8 mouse cellular contexts compared by ENCODE assay signal in genomic region chr4:106839964-106840611, GRCm38 (mm10). TPM values are rescaled to one million over a fixed set of nuclear protein-coding genes. Genes with fewer than 3 reads are reported as not detected.
DNase-seq lines count a peak whose midpoint lies in the region; ATAC-seq and TF ChIP-seq lines count a peak whose summit lies in the region.

No protein-coding gene starts in this region.

- peak overlapping the region; percentile 70 for H3K4me3 ChIP-seq in bone marrow, adult 2 months (replicated peaks; ENCODE audit: control insufficient read depth, low read depth, low read length)
- H3K4me3 ChIP-seq in embryonic facial prominence, embryonic 15.5 days (replicated peaks): peak overlapping the region; percentile 56
- H3K4me3 ChIP-seq in heart, embryonic 12.5 days: peak overlapping the region; percentile 58
- peak overlapping the region; percentile 75 for H3K4me3 ChIP-seq in liver, embryonic 12.5 days
- H3K4me3 ChIP-seq in stomach, embryonic 15.5 days (replicated peaks): peak overlapping the region; percentile 58

- WGBS in bone marrow, adult 2 months: 1% methylated on average over 45 of the region's 51 CpGs
- 2% methylated on average over 40 of the region's 51 CpGs for WGBS in embryonic facial prominence, embryonic 15.5 days
- under 1% methylated on average over 26 of the region's 51 CpGs for WGBS in heart, embryonic 12.5 days
- WGBS in liver, embryonic 12.5 days (ENCODE audit: insufficient replicate concordance): 2% methylated on average over 39 of the region's 51 CpGs
- WGBS in stomach, embryonic 15.5 days: under 1% methylated on average over 22 of the region's 51 CpGs

- ATAC-seq in embryonic facial prominence, embryonic 15.5 days (ENCODE audit: insufficient number of reproducible peaks, low FRiP score, low TSS enrichment, low read depth): peak; percentile 64
- ATAC-seq in heart, embryonic 12.5 days (ENCODE audit: insufficient number of reproducible peaks, low FRiP score): peak; percentile 71
- ATAC-seq in liver, embryonic 12.5 days: peak; percentile 43
- ATAC-seq in stomach, embryonic 15.5 days (ENCODE audit: insufficient read depth, low FRiP score, low read depth): peak; percentile 29; the same call in 1 of the 2 replicates

- H3K4me1 ChIP-seq in bone marrow, adult 2 months (ENCODE audit: control insufficient read depth, insufficient read depth, low read length): no peaks in the 10 kb centered on the region
- H3K4me1 ChIP-seq in embryonic facial prominence, embryonic 15.5 days: peaks cover 61% of the 10 kb centered on the region
- peaks cover 35% of the 10 kb centered on the region for H3K4me1 ChIP-seq in heart, embryonic 12.5 days (replicated peaks)
- H3K4me1 ChIP-seq in liver, embryonic 12.5 days: peaks cover 49% of the 10 kb centered on the region
- peaks cover 43% of the 10 kb centered on the region for H3K4me1 ChIP-seq in stomach, embryonic 15.5 days

- H3K27me3 ChIP-seq in embryonic facial prominence, embryonic 15.5 days: no peaks in the 10 kb centered on the region
- no peaks in the 10 kb centered on the region for H3K27me3 ChIP-seq in heart, embryonic 12.5 days (replicated peaks)
- H3K27me3 ChIP-seq in liver, embryonic 12.5 days (replicated peaks): peaks cover 8% of the 10 kb centered on the region
- H3K27me3 ChIP-seq in stomach, embryonic 15.5 days (replicated peaks): no peaks in the 10 kb centered on the region

- H3K36me3 ChIP-seq in embryonic facial prominence, embryonic 15.5 days: no peaks in the 10 kb centered on the region
- no peaks in the 10 kb centered on the region for H3K36me3 ChIP-seq in heart, embryonic 12.5 days
- no peaks in the 10 kb centered on the region for H3K36me3 ChIP-seq in liver, embryonic 12.5 days
- H3K36me3 ChIP-seq in stomach, embryonic 15.5 days: no peaks in the 10 kb centered on the region

- H3K9me3 ChIP-seq in embryonic facial prominence, embryonic 15.5 days (replicated peaks): no peaks in the 10 kb centered on the region
- no peaks in the 10 kb centered on the region for H3K9me3 ChIP-seq in heart, embryonic 12.5 days (replicated peaks)
- no peaks in the 10 kb centered on the region for H3K9me3 ChIP-seq in liver, embryonic 12.5 days (replicated peaks)
- no peaks in the 10 kb centered on the region for H3K9me3 ChIP-seq in stomach, embryonic 15.5 days

- peak; percentile 87 for DNase-seq in B cell, adult 2 months
- DNase-seq in kidney, postnatal 10 days: peak; percentile 97
- peak; percentile 94 for DNase-seq in neural tube, embryonic 10.5 days (ENCODE audit: extremely low spot score, low spot score)

- TF ChIP-seq CTCF in bone marrow, adult 2 months (IDR thresholded peaks at IDR 0.05; ENCODE audit: control insufficient read depth, insufficient read depth, low read length): no peak

- H3K27ac ChIP-seq in bone marrow, adult 2 months (ENCODE audit: control insufficient read depth, insufficient read depth, low read depth, low read length, poor library complexity): peak overlapping the region; percentile 44; the same call in 1 of the 2 replicates
- H3K27ac ChIP-seq in embryonic facial prominence, embryonic 15.5 days (replicated peaks): peak overlapping the region; percentile 100
- H3K27ac ChIP-seq in heart, embryonic 12.5 days (ENCODE audit: poor library complexity, severe bottlenecking): peak overlapping the region; percentile 90
- H3K27ac ChIP-seq in liver, embryonic 12.5 days: peak overlapping the region; percentile 87
- peak overlapping the region; percentile 98 for H3K27ac ChIP-seq in stomach, embryonic 15.5 days

- no peak; the same call in 1 of the 2 replicates for TF ChIP-seq POLR2A in bone marrow, adult 2 months (IDR thresholded peaks at IDR 0.05; ENCODE audit: borderline replicate concordance, control insufficient read depth, low read depth, low read length)

- peak overlapping the region; percentile 99 for H3K4me2 ChIP-seq in embryonic facial prominence, embryonic 15.5 days (replicated peaks)
- peak overlapping the region; percentile 90 for H3K4me2 ChIP-seq in heart, embryonic 12.5 days
- peak overlapping the region; percentile 100 for H3K4me2 ChIP-seq in liver, embryonic 12.5 days
- peak overlapping the region; percentile 99 for H3K4me2 ChIP-seq in stomach, embryonic 15.5 days

- peak overlapping the region; percentile 72; the same call in 1 of the 2 replicates for H3K9ac ChIP-seq in embryonic facial prominence, embryonic 15.5 days
- peak overlapping the region; percentile 79 for H3K9ac ChIP-seq in heart, embryonic 12.5 days
- peak overlapping the region; percentile 83 for H3K9ac ChIP-seq in liver, embryonic 12.5 days
- peak overlapping the region; percentile 63; the same call in 1 of the 2 replicates for H3K9ac ChIP-seq in stomach, embryonic 15.5 days

RNA-seq across cellular contexts. Expression of gene Acot11, which starts 35.3 kb away (rescaled TPM):
- 1.7 and 4.4 TPM in 2 replicates for polyA plus RNA-seq in bone marrow, adult 2 months (2011; ENCODE audit: insufficient read depth, insufficient read length, low replicate concordance, missing spikeins)
- polyA plus RNA-seq in embryonic facial prominence, embryonic 15.5 days (2015; fragmentation: Nextera tagmentation; extraction: Ambion mirVana): 3.0 and 4.1 TPM in 2 replicates
- polyA plus RNA-seq in heart, embryonic 12.5 days (2016; fragmentation: Nextera tagmentation; extraction: Ambion mirVana): 4.1 and 5.6 TPM in 2 replicates
- polyA plus RNA-seq in liver, embryonic 12.5 days (2016; fragmentation: Nextera tagmentation; extraction: Ambion mirVana): 7.5 and 7.6 TPM in 2 replicates
- polyA plus RNA-seq in stomach, embryonic 15.5 days (2015; fragmentation: Nextera tagmentation; extraction: Ambion mirVana): 6.2 and 6.9 TPM in 2 replicates

Comparison
In these comparisons a context has a peak if more than half of its experiments do, and no peak if none do; other contexts are left out.
1. Peak in every context shown above with its lines: DNase-seq, ATAC-seq, H3K4me3 ChIP-seq and H3K27ac ChIP-seq.
2. H3K27ac ChIP-seq: peak in every context shown above with its lines; median percentile 100 in embryonic facial prominence, embryonic 15.5 days; 98 in stomach, embryonic 15.5 days; 90 in heart, embryonic 12.5 days; 87 in liver, embryonic 12.5 days; 44 in bone marrow, adult 2 months.